Mouse (Mus musculus) forebrain, embryonic 14.5 days (tissue): ENCODE results near the gene Itga8. TPM values are rescaled to one million over a fixed set of nuclear protein-coding genes. Genes with fewer than 3 reads are reported as not detected.

Experiments used
- ATAC-seq: fragments of 200-750 bp; cut with Nextera tagmentation; 2 replicates; pipeline ENCODE4 v1.8.0; 2017; ENCODE audit warnings: mild to moderate bottlenecking, moderate library complexity
- DNase-seq: peaks from one replicate; pipeline ENCODE4 v3.0.0-alpha.2; 2015; ENCODE audit warnings: low spot score
- H3K27ac ChIP-seq: fragments of 300-500 bp; sonication (generic); 2 replicates; pipeline ENCODE4 v1.5.1; 2014; ENCODE audit warnings: low read depth, mild to moderate bottlenecking, control low read depth, low read length, moderate library complexity
- H3K27me3 ChIP-seq: fragments of 300-500 bp; sonication (generic); replicated peaks from 2 replicates; pipeline ENCODE4 v1.6.1; 2014; ENCODE audit warnings: low read length, control low read depth, mixed read lengths; ENCODE audit not compliant: control insufficient read depth, insufficient read depth
- H3K36me3 ChIP-seq: fragments of 300-500 bp; sonication (generic); 2 replicates; pipeline ENCODE4 v1.6.1; 2014; ENCODE audit warnings: low read length, control low read depth; ENCODE audit not compliant: control insufficient read depth, insufficient read depth
- H3K4me1 ChIP-seq: fragments of 300-500 bp; sonication (generic); 2 replicates; pipeline ENCODE4 v1.6.1; 2014; ENCODE audit warnings: antibody characterized with exemption, low read length, control low read depth; ENCODE audit not compliant: control insufficient read depth, insufficient read depth
- H3K4me2 ChIP-seq: fragments of 300-500 bp; sonication (generic); 2 replicates; pipeline ENCODE4 v1.6.1; 2014; ENCODE audit warnings: mild to moderate bottlenecking, control low read depth, low read length
- H3K4me3 ChIP-seq: fragments of 300-500 bp; sonication (generic); 2 replicates; pipeline ENCODE4 v1.5.1; 2014; ENCODE audit warnings: low read depth, low read length, control low read depth
- H3K9ac ChIP-seq: fragments of 300-500 bp; sonication (generic); 2 replicates; pipeline ENCODE4 v1.6.1; 2014; ENCODE audit warnings: mild to moderate bottlenecking, low read length, control low read depth, moderate library complexity
- H3K9me3 ChIP-seq: fragments of 300-500 bp; sonication (generic); replicated peaks from 2 replicates; pipeline ENCODE4 v1.6.1; 2016; ENCODE audit warnings: low read length, control low read depth, mixed read lengths; ENCODE audit not compliant: control insufficient read depth
- WGBS: fragments of 180-500 bp; shearing (Covaris S2); extraction: QIAGEN DNeasy Blood & Tissue Kit; methylation state at CpG from one replicate; pipeline ENCODE4 v1.1.7; 2014; 5-methylcytosine and 5-hydroxymethylcytosine counted together
- polyA plus RNA-seq: library from polyadenylated mRNA; unstranded; fragments of >200 nt; fragmentation: Nextera tagmentation; extraction: Ambion mirVana; gene quantifications from 2 replicates; pipeline ENCODE4 v1.2.1, GENCODE M21; 2014

The Itga8 gene
- polyA plus RNA-seq, 1 experiment from 2014 or later, result 1.5 TPM

GRCm38 (mm10) chr2:12108306-12108705 lies 193.4 kb downstream of the Itga8 start:
- Histone ChIP-seq H3K27ac (no peak overlapping the region), H3K36me3 (no peaks in the 10 kb centered on the region), H3K4me1 (no peaks in the 10 kb centered on the region), H3K4me3 (no peak overlapping the region), H3K4me2 (no peak overlapping the region), H3K9me3 (no peaks in the 10 kb centered on the region), H3K27me3 (no peaks in the 10 kb centered on the region), H3K9ac (no peak overlapping the region)
- no peak for DNase-seq
- ATAC-seq, result no peak
- WGBS, result 89% methylated on average over 2 of the region's 2 CpGs

- ATAC-seq (no peak), DNase-seq (no peak)
- Histone ChIP-seq H3K4me3 (no peak overlapping the region), H3K4me2 (no peak overlapping the region), H3K27me3 (no peaks in the 10 kb centered on the region), H3K4me1 (no peaks in the 10 kb centered on the region), H3K27ac (no peak overlapping the region), H3K9me3 (no peaks in the 10 kb centered on the region), H3K9ac (no peak overlapping the region), H3K36me3 (no peaks in the 10 kb centered on the region)
- 80% methylated on average over 2 of the region's 2 CpGs for WGBS
Observed at GRCm38 (mm10) chr2:12107265-12107664, 194.5 kb downstream of the Itga8 start.

- ATAC-seq (no peak), DNase-seq (no peak)
- H3K4me2 ChIP-seq, result no peak overlapping the region
- H3K4me3 ChIP-seq, result no peak overlapping the region
- no peak overlapping the region for H3K27ac ChIP-seq
- H3K36me3 ChIP-seq, result no peaks in the 10 kb centered on the region
- H3K9ac ChIP-seq, result no peak overlapping the region
- no peaks in the 10 kb centered on the region for H3K4me1 ChIP-seq
- H3K9me3 ChIP-seq, result no peaks in the 10 kb centered on the region
- no peaks in the 10 kb centered on the region for H3K27me3 ChIP-seq
- WGBS, result 75% methylated on average over 1 of the region's 1 CpGs
Observed at GRCm38 (mm10) chr2:12103183-12103582, 198.5 kb downstream of the Itga8 start.

GRCm38 (mm10) chr2:12092203-12092984 lies 209.3 kb downstream of the Itga8 start:
- WGBS, result 83% methylated on average over 7 of the region's 7 CpGs
- Histone ChIP-seq H3K9me3 (no peaks in the 10 kb centered on the region), H3K27me3 (no peaks in the 10 kb centered on the region), H3K9ac (no peak overlapping the region), H3K4me2 (no peak overlapping the region), H3K27ac (no peak overlapping the region), H3K4me3 (no peak overlapping the region), H3K36me3 (no peaks in the 10 kb centered on the region), H3K4me1 (no peaks in the 10 kb centered on the region)
- DNase-seq (no peak), ATAC-seq (no peak)

- Histone ChIP-seq H3K9me3 (no peaks in the 10 kb centered on the region), H3K9ac (no peak overlapping the region), H3K4me3 (no peak overlapping the region), H3K4me2 (no peak overlapping the region), H3K27me3 (no peaks in the 10 kb centered on the region), H3K4me1 (no peaks in the 10 kb centered on the region), H3K27ac (no peak overlapping the region), H3K36me3 (no peaks in the 10 kb centered on the region)
- DNase-seq, result no peak
- WGBS, result 84% methylated on average over 2 of the region's 2 CpGs
- ATAC-seq, result no peak
Observed at GRCm38 (mm10) chr2:12090993-12091392, 210.7 kb downstream of the Itga8 start.

- ATAC-seq, result no peak
- no peaks in the 10 kb centered on the region for H3K4me1 ChIP-seq
- no peaks in the 10 kb centered on the region for H3K36me3 ChIP-seq
- H3K27me3 ChIP-seq, result no peaks in the 10 kb centered on the region
- no peak overlapping the region for H3K27ac ChIP-seq
- no peak overlapping the region for H3K9ac ChIP-seq
- WGBS, result 92% methylated on average over 2 of the region's 2 CpGs
- no peak overlapping the region for H3K4me2 ChIP-seq
- no peak overlapping the region for H3K4me3 ChIP-seq
- DNase-seq, result no peak
- H3K9me3 ChIP-seq, result no peaks in the 10 kb centered on the region
Observed at GRCm38 (mm10) chr2:12085492-12085891, 216.2 kb downstream of the Itga8 start.

- H3K4me3 ChIP-seq, result no peak overlapping the region
- ATAC-seq (no peak), DNase-seq (no peak)
- 80% methylated on average over 4 of the region's 4 CpGs for WGBS
- H3K27ac ChIP-seq, result no peak overlapping the region
- no peak overlapping the region for H3K9ac ChIP-seq
- H3K36me3 ChIP-seq, result no peaks in the 10 kb centered on the region
- no peaks in the 10 kb centered on the region for H3K27me3 ChIP-seq
- no peaks in the 10 kb centered on the region for H3K4me1 ChIP-seq
- H3K9me3 ChIP-seq, result no peaks in the 10 kb centered on the region
- H3K4me2 ChIP-seq, result no peak overlapping the region
Observed at GRCm38 (mm10) chr2:12084341-12084740, 217.4 kb downstream of the Itga8 start.

GRCm38 (mm10) chr2:12077266-12077891 lies 224.3 kb downstream of the Itga8 start:
- DNase-seq (no peak), ATAC-seq (no peak)
- no peak overlapping the region for H3K27ac ChIP-seq
- no peaks in the 10 kb centered on the region for H3K4me1 ChIP-seq
- no peak overlapping the region for H3K4me3 ChIP-seq
- H3K36me3 ChIP-seq, result no peaks in the 10 kb centered on the region
- no peak overlapping the region for H3K9ac ChIP-seq
- no peaks in the 10 kb centered on the region for H3K27me3 ChIP-seq
- no peaks in the 10 kb centered on the region for H3K9me3 ChIP-seq
- H3K4me2 ChIP-seq, result no peak overlapping the region
- 89% methylated on average over 2 of the region's 2 CpGs for WGBS

- ATAC-seq, result no peak
- 88% methylated on average over 6 of the region's 6 CpGs for WGBS
- DNase-seq, result no peak
Observed at GRCm38 (mm10) chr2:12065669-12066399, 235.9 kb downstream of the Itga8 start.

More at GRCm38 (mm10) chr2:12065669-12066399, 235.9 kb downstream of the Itga8 start:
- Histone ChIP-seq H3K4me1 (no peaks in the 10 kb centered on the region), H3K9ac (no peak overlapping the region), H3K27ac (no peak overlapping the region), H3K4me3 (no peak overlapping the region), H3K9me3 (no peaks in the 10 kb centered on the region), H3K4me2 (no peak overlapping the region), H3K27me3 (no peaks in the 10 kb centered on the region), H3K36me3 (no peaks in the 10 kb centered on the region)
